Mouse (Mus musculus) MEL (cell line): ENCODE measurements around the gene Rps10. TPM values are rescaled to one million over a fixed set of nuclear protein-coding genes. Genes with fewer than 3 reads are reported as not detected.

Experiments
- DNase-seq: peaks from one replicate; pipeline ENCODE4 v3.0.0; 2011; ENCODE audit warnings: low read depth, low spot score
- H3K27ac ChIP-seq: 2 replicates; pipeline ENCODE4 v1.5.1; 2012; ENCODE audit warnings: low read depth, mild to moderate bottlenecking, control low read depth, low read length, moderate library complexity; ENCODE audit not compliant: control insufficient read depth
- H3K27me3 ChIP-seq, 2 experiments: fragments of 150-350 bp in 1 of 2; sonication (generic) in 1 of 2; 2 replicates each; pipeline ENCODE4 v1.6.1; 2012; ENCODE audit warnings: low read length in 2 of 2, mild to moderate bottlenecking in 2 of 2, improper control_type of control experiment in 1 of 2, moderate library complexity in 1 of 2; ENCODE audit not compliant: insufficient read depth in 2 of 2, control insufficient read depth in 1 of 2
- H3K36me3 ChIP-seq, 2 experiments: 2 replicates each; pipeline ENCODE4 v1.6.1; 2012 to 2014; ENCODE audit warnings: low read length in 2 of 2, improper control_type of control experiment in 1 of 2, inconsistent platforms in 1 of 2, mild to moderate bottlenecking in 1 of 2; ENCODE audit not compliant: insufficient read depth in 2 of 2, control insufficient read depth in 1 of 2
- H3K4me1 ChIP-seq, 2 experiments: fragments of 150-350 bp in 1 of 2; sonication (generic) in 1 of 2; 2 replicates each; pipeline ENCODE4 v1.6.1; 2012; ENCODE audit warnings: low read length in 2 of 2, improper control_type of control experiment in 1 of 2, mild to moderate bottlenecking in 1 of 2; ENCODE audit not compliant: insufficient read depth in 2 of 2, control insufficient read depth in 1 of 2
- H3K4me3 ChIP-seq, 2 experiments: fragments of 150-350 bp in 1 of 2; sonication (generic) in 1 of 2; 2 replicates each; pipeline ENCODE4 v1.5.1; 2012; ENCODE audit warnings: low read depth in 2 of 2, low read length in 2 of 2, mild to moderate bottlenecking in 2 of 2, moderate library complexity in 2 of 2, control low read depth in 1 of 2, improper control_type of control experiment in 1 of 2; ENCODE audit not compliant: control insufficient read depth in 1 of 2, insufficient read depth in 1 of 2
- H3K79me2 ChIP-seq: 2 replicates; pipeline ENCODE4 v1.6.1; 2012; ENCODE audit warnings: mild to moderate bottlenecking, low read length, moderate library complexity; ENCODE audit not compliant: control insufficient read depth, poor library complexity, insufficient read depth
- H3K9ac ChIP-seq: 2 replicates; pipeline ENCODE4 v1.6.1; 2012; ENCODE audit warnings: low read depth, mild to moderate bottlenecking, control low read depth, low read length, moderate library complexity; ENCODE audit not compliant: control insufficient read depth, poor library complexity, severe bottlenecking
- H3K9me3 ChIP-seq: fragments of 150-350 bp; sonication (generic); replicated peaks from 2 replicates; pipeline ENCODE4 v1.6.1; 2012; ENCODE audit warnings: mild to moderate bottlenecking, low read length, improper control_type of control experiment, moderate library complexity; ENCODE audit not compliant: insufficient read depth
- CHD1 ChIP-seq: IDR thresholded peaks from 2 replicates; pipeline ENCODE4 v1.6.1; 2012; ENCODE audit warnings: low read depth, mild to moderate bottlenecking, inconsistent platforms, low read length, improper control_type of control experiment
- CHD2 ChIP-seq: IDR thresholded peaks from 2 replicates; pipeline ENCODE4 v1.6.1; 2011; ENCODE audit warnings: low read length, improper control_type of control experiment
- CTCF ChIP-seq, 3 experiments: IDR thresholded peaks in 2 of 3; conservative IDR thresholded peaks in 1 of 3; 2 replicates each; pipeline ENCODE4 v1.5.1; 2011 to 2012; ENCODE audit warnings: low read length in 3 of 3, low read depth in 2 of 3, mild to moderate bottlenecking in 2 of 3, improper control_type of control experiment in 1 of 3, inconsistent platforms in 1 of 3, mixed read lengths in 1 of 3, moderate library complexity in 1 of 3; ENCODE audit not compliant: control insufficient read depth in 1 of 3, insufficient read depth in 1 of 3, poor library complexity in 1 of 3, severe bottlenecking in 1 of 3
- E2F4 ChIP-seq: IDR thresholded peaks from 2 replicates; pipeline ENCODE4 v1.6.1; 2011; ENCODE audit warnings: low read depth, low read length, improper control_type of control experiment, borderline replicate concordance
- EP300 ChIP-seq, 2 experiments: IDR thresholded peaks; 2 replicates each; pipeline ENCODE4 v1.6.1; 2011; ENCODE audit warnings: improper control_type of control experiment in 2 of 2, low read length in 2 of 2, low read depth in 1 of 2, mild to moderate bottlenecking in 1 of 2
- ETS1 ChIP-seq: IDR thresholded peaks from 2 replicates; pipeline ENCODE4 v1.6.1; 2012; ENCODE audit warnings: low read depth, mild to moderate bottlenecking, inconsistent platforms, low read length, improper control_type of control experiment, moderate library complexity
- GATA1 ChIP-seq: IDR thresholded peaks from 2 replicates; pipeline ENCODE4 v1.6.1; 2011; ENCODE audit warnings: low read depth, low read length, improper control_type of control experiment
- HCFC1 ChIP-seq: IDR thresholded peaks from 2 replicates; pipeline ENCODE4 v1.6.1; 2012; ENCODE audit warnings: low read depth, mild to moderate bottlenecking, inconsistent platforms, low read length, improper control_type of control experiment, moderate library complexity
- JUND ChIP-seq: IDR thresholded peaks from 2 replicates; pipeline ENCODE4 v1.6.1; 2011; ENCODE audit warnings: low read depth, mild to moderate bottlenecking, improper control_type of control experiment, low read length
- MXI1 ChIP-seq: IDR thresholded peaks from 2 replicates; pipeline ENCODE4 v1.6.1; 2011; ENCODE audit warnings: mild to moderate bottlenecking, low read depth, low read length, improper control_type of control experiment
- MYB ChIP-seq: IDR thresholded peaks from 2 replicates; pipeline ENCODE4 v1.6.1; 2011; ENCODE audit warnings: mild to moderate bottlenecking, low read depth, low read length, improper control_type of control experiment
- MYC ChIP-seq: IDR thresholded peaks from 2 replicates; pipeline ENCODE4 v1.6.1; 2011; ENCODE audit warnings: low read depth, mild to moderate bottlenecking, low read length, improper control_type of control experiment, moderate library complexity
- NELFE ChIP-seq: IDR thresholded peaks from 2 replicates; pipeline ENCODE4 v1.6.1; 2011; ENCODE audit warnings: low read depth, low read length, improper control_type of control experiment
- NRF1 ChIP-seq: IDR thresholded peaks from 2 replicates; pipeline ENCODE4 v1.6.1; 2014; ENCODE audit warnings: low read depth, mild to moderate bottlenecking, inconsistent platforms, low read length, improper control_type of control experiment, moderate library complexity; ENCODE audit not compliant: poor library complexity, insufficient read depth, severe bottlenecking
- POLR2A ChIP-seq, 2 experiments: IDR thresholded peaks; 2 replicates each; pipeline ENCODE4 v1.6.1; 2011 to 2012; ENCODE audit warnings: low read length in 2 of 2, mild to moderate bottlenecking in 2 of 2, control low read depth in 1 of 2, improper control_type of control experiment in 1 of 2, low read depth in 1 of 2, moderate library complexity in 1 of 2; ENCODE audit not compliant: control insufficient read depth in 1 of 2, insufficient read depth in 1 of 2, poor library complexity in 1 of 2
- RAD21 ChIP-seq: IDR thresholded peaks from 2 replicates; pipeline ENCODE4 v1.6.1; 2011; ENCODE audit warnings: mild to moderate bottlenecking, low read depth, low read length, improper control_type of control experiment
- RCOR1 ChIP-seq: IDR thresholded peaks from 2 replicates; pipeline ENCODE4 v1.6.1; 2012; ENCODE audit warnings: low read depth, mild to moderate bottlenecking, inconsistent platforms, low read length, improper control_type of control experiment
- SIN3A ChIP-seq: IDR thresholded peaks from 2 replicates; pipeline ENCODE4 v1.6.1; 2012; ENCODE audit warnings: low read length, improper control_type of control experiment, inconsistent platforms
- SMC3 ChIP-seq: IDR thresholded peaks from 2 replicates; pipeline ENCODE4 v1.6.1; 2011; ENCODE audit warnings: low read depth, low read length, improper control_type of control experiment
- TCF12 ChIP-seq: IDR thresholded peaks from 2 replicates; pipeline ENCODE4 v1.6.1; 2014; ENCODE audit warnings: low read depth, mild to moderate bottlenecking, inconsistent platforms, low read length, improper control_type of control experiment, moderate library complexity
- UBTF ChIP-seq: IDR thresholded peaks from 2 replicates; pipeline ENCODE4 v1.6.1; 2012; ENCODE audit warnings: low read depth, mild to moderate bottlenecking, inconsistent platforms, low read length, improper control_type of control experiment, moderate library complexity, borderline replicate concordance; ENCODE audit not compliant: insufficient read depth
- USF1 ChIP-seq: IDR thresholded peaks from 2 replicates; pipeline ENCODE4 v1.6.1; 2014; ENCODE audit warnings: low read depth, mild to moderate bottlenecking, inconsistent platforms, low read length, improper control_type of control experiment, moderate library complexity
- ZC3H11A ChIP-seq: IDR thresholded peaks from 2 replicates; pipeline ENCODE4 v1.6.1; 2012; ENCODE audit warnings: low read depth, mild to moderate bottlenecking, inconsistent platforms, low read length, improper control_type of control experiment
- ZKSCAN1 ChIP-seq: IDR thresholded peaks from 2 replicates; pipeline ENCODE4 v1.6.1; 2012; ENCODE audit warnings: low read depth, mild to moderate bottlenecking, inconsistent platforms, low read length, improper control_type of control experiment, moderate library complexity
- ZNF384 ChIP-seq: IDR thresholded peaks from 2 replicates; pipeline ENCODE4 v1.6.1; 2012; ENCODE audit warnings: low read depth, mild to moderate bottlenecking, inconsistent platforms, low read length, improper control_type of control experiment
- polyA plus RNA-seq, 2 experiments: library from polyadenylated mRNA; stranded (reverse) in 1 of 2; unstranded in 1 of 2; fragments of >175 nt in 1 of 2; fragments of >200 nt in 1 of 2; gene quantifications; 2 replicates each; pipeline versions ENCODE4 v1.2.1 to v1.2.4; 2012; ENCODE audit warnings: low replicate concordance in 2 of 2, low read depth in 1 of 2; ENCODE audit not compliant: insufficient read length in 2 of 2, insufficient read depth in 1 of 2, missing spikeins in 1 of 2
- total RNA-seq: library from RNA; depleted of rRNA; stranded (reverse); fragments of 300-350 nt; gene quantifications from 2 replicates; pipeline ENCODE4 v1.2.3, GENCODE M21; 2012

The Rps10 gene
- total and polyA plus RNA-seq, 3 experiments: 3,057 to 3,899 (median 3,166) TPM

DNA sequence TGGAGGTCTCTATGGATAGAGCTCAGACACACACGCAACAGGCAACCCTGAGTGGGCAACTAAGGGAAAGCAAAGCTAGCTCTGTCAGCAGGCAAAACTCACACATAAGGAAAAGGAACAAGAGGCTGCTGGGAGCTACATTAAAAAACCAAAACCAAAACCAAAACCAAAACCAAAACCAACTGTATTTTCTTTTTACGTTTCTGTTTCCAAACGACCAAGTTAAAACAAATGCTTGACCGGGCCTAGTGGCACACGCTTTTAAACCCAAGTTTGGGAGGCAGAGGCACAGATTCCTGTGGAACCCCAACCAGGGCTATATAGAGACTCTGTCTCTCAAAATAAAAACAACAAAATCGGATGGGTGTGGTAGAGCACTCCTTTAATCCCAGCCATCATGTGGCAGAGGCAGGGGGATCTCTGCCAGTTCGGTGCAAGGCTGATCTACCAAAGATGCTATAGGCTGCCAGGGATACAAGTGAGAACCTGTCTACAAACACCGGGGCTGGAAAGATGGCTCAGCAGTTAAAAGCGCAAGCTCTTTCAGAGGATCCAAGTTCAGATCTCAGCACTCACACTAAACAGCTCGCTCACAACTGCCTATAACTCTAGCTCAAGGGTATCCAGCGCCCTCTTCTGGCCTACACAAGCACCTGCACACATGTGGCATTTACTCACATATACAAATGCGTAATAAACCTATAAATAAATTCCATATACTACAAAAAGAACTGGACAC, 44.5 kb downstream of the Rps10 start:
- no peaks in the 10 kb centered on the region for H3K9me3 ChIP-seq
- H3K79me2 ChIP-seq: peaks cover 9% of the 10 kb centered on the region; the same call in 1 of the 2 replicates
- peak; percentile 58 for DNase-seq
- no peak overlapping the region for H3K4me3 ChIP-seq
- H3K27ac ChIP-seq: no peak overlapping the region
- H3K36me3 ChIP-seq: peaks cover 3 to 19% of the 10 kb centered on the region in 2 experiments; a peak in 3 of 4 replicates
- no peak overlapping the region for H3K9ac ChIP-seq
- peaks cover 9 to 20% of the 10 kb centered on the region in 2 experiments for H3K4me1 ChIP-seq
- TF ChIP-seq USF1: no peak
- TF ChIP-seq SMC3: peak; percentile 47
- TF ChIP-seq UBTF: no peak
- TF ChIP-seq POLR2A (IDR thresholded peaks at IDR 0.05; ENCODE audit: control insufficient read depth in 1 of 2, insufficient read depth in 1 of 2, low read depth in 1 of 2, low read length in 2 of 2, poor library complexity in 1 of 2): no peak
- no peak for TF ChIP-seq TCF12
- no peak for TF ChIP-seq RCOR1
- TF ChIP-seq JUND: no peak
- peak; percentile 36 for TF ChIP-seq RAD21
- no peak for TF ChIP-seq HCFC1
- no peak for TF ChIP-seq ZNF384
- TF ChIP-seq ZC3H11A: peak; percentile 19; the same call in 1 of the 2 replicates
- TF ChIP-seq CTCF (IDR thresholded peaks at IDR 0.05 in 2 of 3, conservative IDR thresholded peaks at IDR 0.05 in 1 of 3; ENCODE audit: control insufficient read depth in 1 of 3, insufficient read depth in 1 of 3, low read depth in 2 of 3, low read length in 3 of 3, poor library complexity in 1 of 3, severe bottlenecking in 1 of 3): peak; percentile 58 to 63 (median 63)
- TF ChIP-seq SIN3A: no peak
- no peak for TF ChIP-seq NELFE
- TF ChIP-seq CHD2: no peak
- no peak for TF ChIP-seq CHD1
- no peak for TF ChIP-seq ZKSCAN1
- TF ChIP-seq MYB: no peak
- TF ChIP-seq NRF1: no peak
- no peak for TF ChIP-seq E2F4
- TF ChIP-seq EP300 (IDR thresholded peaks at IDR 0.05; ENCODE audit: low read depth in 1 of 2, low read length in 2 of 2): no peak
- TF ChIP-seq MYC: no peak
- TF ChIP-seq MXI1: no peak
- no peak for TF ChIP-seq GATA1
- no peak for TF ChIP-seq ETS1
- H3K27me3 ChIP-seq: no peaks in the 10 kb centered on the region
